Mouse (Mus musculus) stomach, embryonic 15.5 days (tissue): ENCODE measurements around the gene Mansc4. TPM values are rescaled to one million over a fixed set of nuclear protein-coding genes. Genes with fewer than 3 reads are reported as not detected.

Experiments used
- ATAC-seq: fragments of 200-750 bp; cut with Nextera tagmentation; 2 replicates; pipeline ENCODE4 v1.8.0; 2017; ENCODE audit warnings: low read depth, moderate number of reproducible peaks, moderate TSS enrichment; ENCODE audit not compliant: insufficient read depth, low FRiP score
- H3K27ac ChIP-seq: fragments of 300-500 bp; sonication (generic); 2 replicates; pipeline ENCODE4 v1.5.1; 2015; ENCODE audit warnings: mild to moderate bottlenecking, inconsistent platforms
- H3K27me3 ChIP-seq: fragments of 300-500 bp; sonication (generic); replicated peaks from 2 replicates; pipeline ENCODE4 v1.6.1; 2015; ENCODE audit warnings: inconsistent platforms
- H3K36me3 ChIP-seq: fragments of 300-500 bp; sonication (generic); 2 replicates; pipeline ENCODE4 v1.6.1; 2015; ENCODE audit warnings: inconsistent platforms
- H3K4me1 ChIP-seq: fragments of 300-500 bp; sonication (generic); 2 replicates; pipeline ENCODE4 v1.6.1; 2015; ENCODE audit warnings: inconsistent platforms
- H3K4me2 ChIP-seq: fragments of 300-500 bp; sonication (generic); 2 replicates; pipeline ENCODE4 v1.6.1; 2015; ENCODE audit warnings: mild to moderate bottlenecking, inconsistent platforms
- H3K4me3 ChIP-seq: fragments of 300-500 bp; sonication (generic); replicated peaks from 2 replicates; pipeline ENCODE4 v1.5.1; 2015; ENCODE audit warnings: inconsistent platforms
- H3K9ac ChIP-seq: fragments of 300-500 bp; sonication (generic); 2 replicates; pipeline ENCODE4 v1.6.1; 2015; ENCODE audit warnings: inconsistent platforms
- H3K9me3 ChIP-seq: fragments of 300-500 bp; sonication (generic); 2 replicates; pipeline ENCODE4 v1.6.1; 2016; ENCODE audit warnings: inconsistent platforms
- WGBS: fragments of 180-500 bp; shearing (Covaris S2); methylation state at CpG from one replicate; pipeline ENCODE4 v1.1.7; 2015; 5-methylcytosine and 5-hydroxymethylcytosine counted together
- polyA plus RNA-seq: library from polyadenylated mRNA; unstranded; fragments of >200 nt; fragmentation: Nextera tagmentation; extraction: Ambion mirVana; gene quantifications from 2 replicates; pipeline ENCODE4 v1.2.1, GENCODE M21; 2015

Mansc4 gene
- polyA plus RNA-seq = 3.0 and 3.6 TPM in 2 replicates

- WGBS = 10% methylated on average over 20 of the region's 20 CpGs
- Histone ChIP-seq H3K9ac (no peak within 1 kb of the TSS), H3K27me3 (no peaks in the 10 kb centered on the region), H3K4me3 (peak within 1 kb of the TSS; percentile 11), H3K36me3 (no peaks in the 10 kb centered on the region), H3K27ac (peak within 1 kb of the TSS; percentile 48; the same call in 1 of the 2 replicates), H3K4me2 (peak within 1 kb of the TSS; percentile 36), H3K4me1 (peaks cover 13% of the 10 kb centered on the region; the same call in 1 of the 2 replicates), H3K9me3 (no peaks in the 10 kb centered on the region)
- ATAC-seq = peak; percentile 26; the same call in 1 of the 2 replicates
These were observed at the start of gene Mansc4 for GRCm38 (mm10) chr6:147086594-147087225. Gene Mansc4 (minus strand): TSS chr6:147087032.

GRCm38 (mm10) chr6:147127239-147127638 lies 40.4 kb upstream of the Mansc4 start:
- 91% methylated on average over 10 of the region's 10 CpGs for WGBS
- H3K9ac ChIP-seq = no peak overlapping the region
- no peak overlapping the region for H3K27ac ChIP-seq
- H3K36me3 ChIP-seq = no peaks in the 10 kb centered on the region
- H3K4me3 ChIP-seq = no peak overlapping the region
- ATAC-seq = no peak
- H3K4me2 ChIP-seq = no peak overlapping the region
- no peaks in the 10 kb centered on the region for H3K27me3 ChIP-seq
- no peaks in the 10 kb centered on the region for H3K4me1 ChIP-seq
- no peaks in the 10 kb centered on the region for H3K9me3 ChIP-seq

- Histone ChIP-seq H3K4me1 (no peaks in the 10 kb centered on the region), H3K4me2 (no peak overlapping the region), H3K4me3 (no peak overlapping the region), H3K27me3 (no peaks in the 10 kb centered on the region), H3K9me3 (no peaks in the 10 kb centered on the region), H3K27ac (no peak overlapping the region), H3K36me3 (no peaks in the 10 kb centered on the region), H3K9ac (no peak overlapping the region)
- 41% methylated on average over 6 of the region's 6 CpGs for WGBS
- ATAC-seq = no peak
These were observed 34.5 kb upstream of the Mansc4 start for GRCm38 (mm10) chr6:147121320-147121719.

- 76% methylated on average over 3 of the region's 3 CpGs for WGBS
- Histone ChIP-seq H3K36me3 (no peaks in the 10 kb centered on the region), H3K27me3 (no peaks in the 10 kb centered on the region), H3K9ac (no peak overlapping the region), H3K27ac (no peak overlapping the region), H3K4me3 (no peak overlapping the region), H3K4me1 (no peaks in the 10 kb centered on the region), H3K4me2 (no peak overlapping the region), H3K9me3 (no peaks in the 10 kb centered on the region)
- ATAC-seq = no peak
These were observed 31.4 kb upstream of the Mansc4 start for GRCm38 (mm10) chr6:147118190-147118589.

GRCm38 (mm10) chr6:147117764-147118163 lies 30.9 kb upstream of the Mansc4 start:
- no peak overlapping the region for H3K4me3 ChIP-seq
- H3K27me3 ChIP-seq = no peaks in the 10 kb centered on the region
- no peak overlapping the region for H3K27ac ChIP-seq
- H3K9me3 ChIP-seq = no peaks in the 10 kb centered on the region
- H3K4me1 ChIP-seq = no peaks in the 10 kb centered on the region
- no peak for ATAC-seq
- no peak overlapping the region for H3K9ac ChIP-seq
- no peak overlapping the region for H3K4me2 ChIP-seq
- 90% methylated on average over 7 of the region's 7 CpGs for WGBS
- no peaks in the 10 kb centered on the region for H3K36me3 ChIP-seq

- H3K27me3 ChIP-seq = no peaks in the 10 kb centered on the region
- H3K4me1 ChIP-seq = no peaks in the 10 kb centered on the region
- no peaks in the 10 kb centered on the region for H3K36me3 ChIP-seq
- H3K4me2 ChIP-seq = no peak overlapping the region
- no peak overlapping the region for H3K27ac ChIP-seq
- no peaks in the 10 kb centered on the region for H3K9me3 ChIP-seq
- no peak for ATAC-seq
- H3K4me3 ChIP-seq = no peak overlapping the region
- 8% methylated on average over 10 of the region's 10 CpGs for WGBS
- no peak overlapping the region for H3K9ac ChIP-seq
These were observed 29.7 kb upstream of the Mansc4 start for GRCm38 (mm10) chr6:147116579-147116978.

- H3K36me3 ChIP-seq = peaks cover 22% of the 10 kb centered on the region
- no peaks in the 10 kb centered on the region for H3K4me1 ChIP-seq
- ATAC-seq = no peak
These were observed 22.5 kb upstream of the Mansc4 start for GRCm38 (mm10) chr6:147109283-147109682.

GRCm38 (mm10) chr6:147106716-147107115 lies 19.9 kb upstream of the Mansc4 start:
- Histone ChIP-seq H3K4me2 (no peak overlapping the region), H3K27me3 (no peaks in the 10 kb centered on the region), H3K36me3 (peaks cover 22% of the 10 kb centered on the region), H3K27ac (no peak overlapping the region), H3K4me1 (no peaks in the 10 kb centered on the region), H3K4me3 (no peak overlapping the region), H3K9me3 (no peaks in the 10 kb centered on the region), H3K9ac (no peak overlapping the region)
- ATAC-seq = no peak
- WGBS = 89% methylated on average over 6 of the region's 6 CpGs

More at GRCm38 (mm10) chr6:147109283-147109682, 22.5 kb upstream of the Mansc4 start:
- Histone ChIP-seq H3K9me3 (no peaks in the 10 kb centered on the region), H3K4me3 (no peak overlapping the region), H3K27me3 (no peaks in the 10 kb centered on the region), H3K4me2 (no peak overlapping the region), H3K27ac (no peak overlapping the region), H3K9ac (no peak overlapping the region)
- WGBS = 86% methylated on average over 7 of the region's 7 CpGs

- Histone ChIP-seq H3K9me3 (no peaks in the 10 kb centered on the region), H3K27ac (no peak overlapping the region), H3K9ac (no peak overlapping the region), H3K4me3 (no peak overlapping the region), H3K4me1 (no peaks in the 10 kb centered on the region), H3K36me3 (peaks cover 22% of the 10 kb centered on the region), H3K27me3 (no peaks in the 10 kb centered on the region), H3K4me2 (no peak overlapping the region)
- WGBS = 100% methylated on average over 1 of the region's 1 CpGs
- ATAC-seq = no peak
These were observed 18.7 kb upstream of the Mansc4 start for GRCm38 (mm10) chr6:147105529-147105928.

- 76% methylated on average over 3 of the region's 3 CpGs for WGBS
These were observed 15.5 kb upstream of the Mansc4 start for GRCm38 (mm10) chr6:147102293-147102692.

GRCm38 (mm10) chr6:147099458-147100277 lies 12.8 kb upstream of the Mansc4 start:
- Histone ChIP-seq H3K4me2 (no peak overlapping the region), H3K4me1 (peaks cover 13% of the 10 kb centered on the region; the same call in 1 of the 2 replicates), H3K4me3 (no peak overlapping the region), H3K36me3 (peaks cover 2% of the 10 kb centered on the region; the same call in 1 of the 2 replicates), H3K9ac (no peak overlapping the region), H3K9me3 (no peaks in the 10 kb centered on the region), H3K27ac (no peak overlapping the region), H3K27me3 (no peaks in the 10 kb centered on the region)
- ATAC-seq = no peak
- WGBS = 56% methylated on average over 19 of the region's 19 CpGs

More at GRCm38 (mm10) chr6:147102293-147102692, 15.5 kb upstream of the Mansc4 start:
- ATAC-seq = no peak
- Histone ChIP-seq H3K9me3 (no peaks in the 10 kb centered on the region), H3K27ac (no peak overlapping the region), H3K4me2 (no peak overlapping the region), H3K36me3 (peaks cover 7% of the 10 kb centered on the region; the same call in 1 of the 2 replicates), H3K4me3 (no peak overlapping the region), H3K27me3 (no peaks in the 10 kb centered on the region), H3K4me1 (peaks cover 9% of the 10 kb centered on the region; the same call in 1 of the 2 replicates), H3K9ac (no peak overlapping the region)

- no peaks in the 10 kb centered on the region for H3K9me3 ChIP-seq
- H3K4me2 ChIP-seq = no peak overlapping the region
- no peak for ATAC-seq
- no peak overlapping the region for H3K4me3 ChIP-seq
- no peaks in the 10 kb centered on the region for H3K36me3 ChIP-seq
- no peak overlapping the region for H3K27ac ChIP-seq
- H3K27me3 ChIP-seq = no peaks in the 10 kb centered on the region
- H3K4me1 ChIP-seq = peaks cover 29% of the 10 kb centered on the region
- H3K9ac ChIP-seq = no peak overlapping the region
- 51% methylated on average over 8 of the region's 8 CpGs for WGBS
These were observed 10.6 kb upstream of the Mansc4 start for GRCm38 (mm10) chr6:147097346-147097929.
